Mouse (Mus musculus) urinary bladder, adult 18-20 months (tissue): ENCODE measurements around the gene 2410004P03Rik.
A peak's percentile ranks its signal among the peaks of the same experiment; 100 is the strongest.
"Not testable (repeated sequence)": the region's sequence is repeated elsewhere in the genome, so short reads cannot be mapped to it uniquely, and the experiment has no call there.

Experiments
- DNase-seq, 2 experiments: peaks; one replicate each; pipeline ENCODE4 v3.0.0; 2022; ENCODE audit warnings: low spot score in 2 of 2, mixed read lengths in 2 of 2

Gene 2410004P03Rik

DNA sequence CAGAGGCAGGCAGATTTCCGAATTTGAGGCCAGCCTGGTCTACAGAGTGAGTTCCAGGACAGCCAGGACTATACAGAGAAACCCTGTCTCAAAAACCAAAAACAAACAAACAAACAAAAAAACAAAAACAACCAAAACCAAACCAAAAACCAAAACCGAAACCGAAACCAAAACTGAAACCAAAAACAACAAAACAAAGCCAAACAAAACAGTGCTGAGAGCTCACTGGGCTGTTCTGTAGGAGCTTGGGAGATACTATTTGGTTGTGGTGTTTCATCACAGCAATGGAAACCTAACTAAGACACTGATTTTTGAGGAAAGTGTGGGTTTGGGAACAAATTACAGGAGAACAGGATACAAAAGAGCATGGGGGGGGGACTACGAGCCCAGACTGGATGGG, 10.6 kb upstream of the 2410004P03Rik start:
- no peak for DNase-seq

DNA sequence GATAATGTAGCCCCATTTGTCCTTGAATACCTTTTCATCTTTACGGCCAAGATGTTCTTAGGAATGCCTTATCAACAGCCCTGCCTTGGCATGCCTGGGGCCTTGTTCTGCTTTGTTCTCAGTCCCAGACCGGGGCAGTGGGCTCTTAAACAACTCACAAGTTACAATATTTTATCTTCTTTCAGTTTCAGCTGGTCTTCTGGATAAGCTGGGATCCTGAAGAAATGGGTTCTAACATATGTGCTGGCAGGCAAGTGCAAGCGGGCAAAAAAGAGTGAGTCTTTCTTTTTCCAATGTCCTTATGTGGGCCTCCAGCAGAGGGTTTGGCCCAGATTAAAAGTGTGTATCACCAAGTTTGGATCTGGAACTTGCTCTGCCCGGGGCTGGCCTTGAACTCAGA, 9.6 kb upstream of the 2410004P03Rik start:
- DNase-seq: not testable (repeated sequence)

DNA sequence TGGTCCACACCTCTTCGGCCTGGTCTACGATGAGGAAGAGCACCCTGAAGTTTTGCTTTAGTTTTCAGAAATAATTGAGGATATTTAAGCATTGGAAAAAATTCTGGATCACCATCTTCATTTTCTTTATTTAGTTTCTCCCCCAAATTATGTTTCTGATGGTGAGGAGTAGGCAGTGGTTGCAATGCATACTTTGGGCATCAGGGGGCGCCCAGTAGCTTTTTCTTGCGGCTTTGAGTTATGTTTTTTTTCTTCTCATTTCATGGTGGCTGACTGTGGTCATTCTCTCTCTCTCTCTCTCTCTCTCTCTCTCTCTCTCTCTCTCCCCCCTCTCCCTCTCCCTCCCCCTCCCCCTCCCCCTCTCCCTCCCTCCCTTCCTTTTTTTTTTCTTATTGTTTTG, 6.9 kb upstream of the 2410004P03Rik start:
- DNase-seq: peak in 1 of 2 experiments; percentile 55

GRCm38 (mm10) chr12:17015711-17016110, 4.2 kb upstream of the 2410004P03Rik start:
- DNase-seq: no peak

GRCm38 (mm10) chr12:17012067-17012899, 756 bp upstream of the 2410004P03Rik start:
- no peak for DNase-seq

DNA sequence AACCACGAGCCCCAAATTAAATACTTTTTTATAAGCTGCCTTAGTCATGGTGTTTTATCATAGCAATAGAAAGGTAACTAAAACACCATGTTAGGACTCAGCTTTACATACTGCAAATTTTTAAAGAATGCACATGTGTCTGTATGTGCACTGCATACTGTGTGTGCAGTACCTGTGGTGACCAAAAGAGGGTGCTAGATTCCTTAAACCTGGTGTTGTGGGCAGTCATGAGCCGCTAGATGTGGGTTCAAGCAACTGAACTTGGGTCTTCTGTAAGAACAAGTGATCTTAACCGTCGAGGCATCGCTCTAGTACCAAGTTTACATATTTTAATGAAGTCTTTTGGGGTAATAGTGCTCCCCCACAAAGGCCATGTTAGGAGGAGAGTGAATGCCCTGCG, 2.1 kb downstream of the 2410004P03Rik start:
- no peak for DNase-seq

DNA sequence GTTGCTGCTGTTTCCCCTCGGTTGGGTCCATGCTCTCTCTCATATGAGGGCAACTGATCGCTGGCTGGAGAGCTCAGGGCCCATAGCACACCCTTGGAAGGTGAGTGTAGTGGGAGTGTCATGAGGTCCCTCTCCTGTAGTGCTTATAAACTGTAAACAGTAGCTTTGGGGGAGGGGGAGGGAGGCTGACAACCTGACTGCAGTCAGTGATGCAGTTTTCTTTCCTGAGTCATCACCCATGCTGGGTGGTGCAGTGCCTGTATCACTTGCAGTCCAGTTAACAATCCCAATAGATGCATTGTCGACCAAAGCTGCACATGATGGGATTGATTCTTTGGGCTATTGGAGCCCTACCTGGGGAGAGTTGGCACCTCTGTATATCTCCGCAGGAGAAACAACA, 10.3 kb downstream of the 2410004P03Rik start:
- no peak for DNase-seq

GRCm38 (mm10) chr12:17000628-17001027, 10.9 kb downstream of the 2410004P03Rik start:
- DNase-seq: no peak

- DNase-seq: peak; percentile 82 to 87
Measured at GRCm38 (mm10) chr12:16999739-17000497, 11.6 kb downstream of the 2410004P03Rik start, which contains the start of gene Pqlc3. Gene Pqlc3 (minus strand): TSS chr12:17000408.

DNA sequence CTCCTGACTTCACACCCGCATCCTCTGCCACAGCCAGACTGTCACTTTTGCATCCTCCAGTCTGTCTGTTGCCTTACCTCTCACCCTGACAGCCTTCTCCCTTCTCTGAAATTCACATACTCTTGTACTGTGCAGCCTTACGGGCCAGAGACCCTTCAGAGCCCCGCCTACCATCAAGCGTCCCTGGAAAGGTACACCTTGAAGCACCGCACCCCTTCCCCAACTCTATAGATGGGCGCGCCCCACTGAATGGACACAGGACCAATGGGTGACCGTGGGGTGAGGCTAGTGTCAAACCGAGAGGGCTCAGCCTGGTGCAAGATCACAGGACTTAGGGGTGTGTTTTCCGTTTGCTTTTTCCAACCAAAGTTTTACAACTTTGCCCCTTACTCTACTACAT, 12.4 kb downstream of the 2410004P03Rik start:
- no peak for DNase-seq

GRCm38 (mm10) chr12:16996886-16997462, 14.6 kb downstream of the 2410004P03Rik start:
- no peak for DNase-seq

DNA sequence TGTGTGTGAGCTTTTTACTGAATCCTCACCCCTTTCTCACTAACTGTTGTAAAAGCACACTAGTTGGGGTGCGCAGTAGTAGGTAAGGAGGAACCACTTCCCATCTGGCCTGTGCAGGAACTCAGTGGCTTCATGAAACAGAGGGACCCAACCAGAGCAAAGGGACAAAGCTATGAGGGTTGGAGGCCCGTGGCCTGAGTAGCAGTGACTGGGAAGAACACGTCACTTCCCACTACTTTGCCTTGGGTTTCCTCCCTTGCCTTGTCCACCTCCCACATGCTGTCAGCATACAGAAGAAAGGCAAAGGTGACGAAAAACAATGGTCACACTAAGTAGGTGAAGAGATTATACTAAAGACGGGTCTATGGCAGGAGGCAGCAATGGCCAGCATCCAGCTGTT, 15.2 kb downstream of the 2410004P03Rik start:
- DNase-seq: no peak

- no peak for DNase-seq
Measured at GRCm38 (mm10) chr12:16994291-16994690, 17.2 kb downstream of the 2410004P03Rik start.

DNA sequence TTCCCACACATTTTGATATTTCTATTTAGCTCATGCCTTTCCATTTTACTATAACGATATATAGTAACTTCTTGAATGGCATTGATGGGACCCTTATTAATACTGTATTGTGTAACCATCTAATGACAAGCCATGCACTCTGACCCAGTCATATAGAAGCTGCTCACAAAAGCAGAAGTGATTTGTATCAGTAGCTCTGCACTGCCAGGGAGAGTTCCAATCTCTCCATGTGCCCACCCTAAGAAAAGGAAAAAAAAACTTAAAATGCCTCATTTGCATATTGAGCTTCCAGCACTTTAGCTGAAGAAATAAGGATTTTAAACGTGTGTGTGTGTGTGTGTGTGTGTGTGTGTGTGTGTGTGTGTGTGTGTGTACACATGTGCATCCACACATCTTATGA, 19.2 kb downstream of the 2410004P03Rik start:
- DNase-seq: no peak

- no peak for DNase-seq
Measured at GRCm38 (mm10) chr12:16991376-16991775, 20.2 kb downstream of the 2410004P03Rik start.

DNA sequence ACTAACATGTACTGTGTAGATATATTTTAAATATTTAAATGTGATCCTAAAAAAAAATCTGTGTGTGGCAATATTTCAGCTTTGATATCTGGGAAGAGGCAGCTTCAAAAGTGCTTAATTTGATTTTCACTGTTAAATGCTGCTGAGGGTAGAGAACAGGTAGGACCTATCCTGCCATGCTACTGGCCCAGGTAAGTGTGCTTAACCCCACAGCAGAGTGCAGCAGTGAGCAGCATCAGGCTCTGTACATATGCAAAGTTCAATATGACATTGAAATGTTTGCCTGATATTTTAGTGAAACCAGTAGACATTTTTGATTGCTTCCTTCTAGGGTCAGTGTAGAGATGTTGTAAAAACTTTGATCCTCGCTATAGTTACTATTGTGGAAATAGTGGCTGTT, 25.7 kb downstream of the 2410004P03Rik start:
- no peak for DNase-seq

DNA sequence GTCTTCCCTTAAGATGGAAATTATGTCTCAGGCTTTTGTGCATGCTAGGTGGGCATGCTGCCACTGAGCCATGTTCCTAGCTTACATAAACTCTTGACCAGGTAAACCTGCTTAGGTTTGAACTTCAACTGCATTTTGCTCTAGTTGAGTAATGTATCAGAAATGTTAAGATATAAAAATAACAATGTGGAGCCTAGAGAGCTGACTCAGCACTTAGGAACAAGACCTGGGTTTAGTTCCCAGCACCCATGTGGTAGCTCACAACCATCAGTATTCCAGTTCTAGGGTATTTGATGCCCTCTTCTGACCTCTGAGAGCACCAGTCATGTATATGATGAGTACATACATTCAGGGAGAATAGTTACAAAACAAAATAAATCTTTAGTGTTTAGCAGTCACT, 34.4 kb downstream of the 2410004P03Rik start:
- DNase-seq: no peak

- no peak for DNase-seq
Measured at GRCm38 (mm10) chr12:16966811-16967210, 44.7 kb downstream of the 2410004P03Rik start.

DNA sequence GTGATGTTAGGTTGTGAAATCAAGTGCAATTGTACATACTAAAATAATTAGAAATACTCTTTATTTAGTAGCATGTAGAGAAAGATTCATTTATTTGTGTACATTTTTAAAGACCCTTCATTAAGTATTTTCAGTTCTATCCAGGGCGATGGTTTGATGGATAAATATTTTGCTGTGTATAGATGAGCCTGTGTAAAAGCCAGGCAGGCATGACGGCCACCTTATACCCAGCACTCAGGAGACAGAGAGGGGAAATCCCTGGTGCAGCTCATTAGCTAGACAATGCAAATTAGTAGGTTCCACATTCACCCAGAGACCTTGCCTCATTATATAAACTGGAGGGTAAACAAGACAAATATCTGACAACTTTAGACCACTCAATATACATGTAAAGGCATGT, 48.2 kb downstream of the 2410004P03Rik start:
- DNase-seq: no peak

DNA sequence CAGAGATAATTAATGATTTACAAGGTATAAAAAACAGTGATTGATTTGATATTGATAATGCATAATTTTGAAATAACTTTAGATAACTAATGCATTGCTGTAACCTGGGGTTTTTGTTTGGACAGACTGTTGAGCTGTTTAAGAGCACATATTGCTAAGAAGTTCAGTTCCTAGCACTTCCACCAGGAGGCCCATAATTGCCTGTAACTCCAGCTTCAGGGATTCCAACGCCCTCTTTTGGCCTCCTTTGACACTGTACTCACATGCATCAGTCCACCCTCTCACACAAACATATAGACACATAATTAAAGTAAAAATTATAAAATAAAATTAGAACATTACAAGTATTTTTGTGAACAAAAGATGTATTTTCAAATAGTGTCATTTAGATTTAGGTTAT, 52.7 kb downstream of the 2410004P03Rik start:
- no peak for DNase-seq
